Mouse (Mus musculus) ES-E14 (cell line): ENCODE measurements around the gene Rgs6. TPM values are rescaled to one million over a fixed set of nuclear protein-coding genes. Genes with fewer than 3 reads are reported as not detected.

Source experiments
- DNase-seq: peaks from one replicate; pipeline ENCODE4 v3.0.0-alpha.2; 2013; ENCODE audit warnings: low read depth, low spot score
- H3K27ac ChIP-seq: 2 replicates; pipeline ENCODE4 v1.5.1; 2012; ENCODE audit warnings: low read depth, mild to moderate bottlenecking, low read length, moderate library complexity, mixed read lengths; ENCODE audit not compliant: poor library complexity, insufficient read depth, severe bottlenecking
- H3K36me3 ChIP-seq: 2 replicates; pipeline ENCODE4 v1.6.1; 2012; ENCODE audit warnings: mild to moderate bottlenecking, low read length, moderate library complexity, mixed read lengths; ENCODE audit not compliant: control insufficient read depth, poor library complexity, insufficient read depth, severe bottlenecking
- H3K4me1 ChIP-seq, 2 experiments: fragments of 150-350 bp in 1 of 2; sonication (generic) in 1 of 2; 2 replicates each; pipeline ENCODE4 v1.6.1; 2012; ENCODE audit warnings: low read length in 2 of 2, mild to moderate bottlenecking in 1 of 2, mixed read lengths in 1 of 2; ENCODE audit not compliant: control insufficient read depth in 2 of 2, insufficient read depth in 2 of 2, poor library complexity in 1 of 2
- H3K4me3 ChIP-seq, 2 experiments: fragments of 150-350 bp in 1 of 2; sonication (generic) in 1 of 2; 2 replicates each; pipeline ENCODE4 v1.5.1; 2012; ENCODE audit warnings: low read length in 2 of 2, low read depth in 1 of 2, mild to moderate bottlenecking in 1 of 2, mixed read lengths in 1 of 2; ENCODE audit not compliant: insufficient read depth in 1 of 2, poor library complexity in 1 of 2, severe bottlenecking in 1 of 2
- H3K9ac ChIP-seq: 2 replicates; pipeline ENCODE4 v1.6.1; 2012; ENCODE audit warnings: low read depth, mild to moderate bottlenecking, low read length, mixed read lengths; ENCODE audit not compliant: poor library complexity, insufficient read depth, severe bottlenecking
- H3K9me3 ChIP-seq: fragments of 150-350 bp; sonication (generic); 2 replicates; pipeline ENCODE4 v1.6.1; 2012; ENCODE audit warnings: low read depth, mild to moderate bottlenecking, low read length; ENCODE audit not compliant: control insufficient read depth, insufficient read depth
- CHD2 ChIP-seq: IDR thresholded peaks from 2 replicates; pipeline ENCODE4 v1.6.1; 2014; ENCODE audit warnings: mild to moderate bottlenecking, low read depth, low read length, inconsistent platforms
- HCFC1 ChIP-seq: IDR thresholded peaks from 2 replicates; pipeline ENCODE4 v1.6.1; 2012; ENCODE audit warnings: low read length, inconsistent platforms, borderline replicate concordance; ENCODE audit not compliant: insufficient read depth
- MAFK ChIP-seq: IDR thresholded peaks from 2 replicates; pipeline ENCODE4 v1.6.1; 2014; ENCODE audit warnings: mild to moderate bottlenecking, low read depth, low read length, inconsistent platforms; ENCODE audit not compliant: insufficient read depth
- ZC3H11A ChIP-seq: IDR thresholded peaks from 2 replicates; pipeline ENCODE4 v1.6.1; 2012; ENCODE audit warnings: low read depth, mild to moderate bottlenecking, inconsistent platforms, low read length, borderline replicate concordance
- ZNF384 ChIP-seq: IDR thresholded peaks from 2 replicates; pipeline ENCODE4 v1.6.1; 2012; ENCODE audit warnings: low read depth, low read length, inconsistent platforms
- in situ Hi-C, 2 experiments: fragments of 600-800 bp; cut with MboI; formaldehyde crosslinking; loops; one replicate each; pipeline ENCODE4 v1.15.1; 2025; ENCODE audit warnings: low sequenced_read_pairs in 2 of 2, inconsistent platforms in 1 of 2; ENCODE audit not compliant: unreplicated experiment in 2 of 2
- total RNA-seq: library from RNA; depleted of rRNA; stranded (reverse); fragments of 300-350 nt; gene quantifications from 2 replicates; pipeline ENCODE4 v1.2.3, GENCODE M21; 2012

The Rgs6 gene
- total RNA-seq, 1 experiment, result 0.49 TPM

GRCm38 (mm10) chr12:82667441-82667840 is 79.3 kb downstream of the Rgs6 start:
- no peak overlapping the region for H3K9ac ChIP-seq
- H3K36me3 ChIP-seq, result no peaks in the 10 kb centered on the region
- no peak overlapping the region for H3K4me3 ChIP-seq
- no peaks in the 10 kb centered on the region for H3K9me3 ChIP-seq
- DNase-seq, result no peak
- no peak overlapping the region for H3K27ac ChIP-seq
- H3K4me1 ChIP-seq, result no peaks in the 10 kb centered on the region
- no peak for TF ChIP-seq CHD2
- TF ChIP-seq ZNF384, result no peak
- no peak for TF ChIP-seq ZC3H11A
- no peak for TF ChIP-seq MAFK
- no peak for TF ChIP-seq HCFC1
- in situ Hi-C loops, result no loop called here

- Histone ChIP-seq H3K4me1 (no peaks in the 10 kb centered on the region), H3K9ac (no peak overlapping the region), H3K9me3 (no peaks in the 10 kb centered on the region), H3K27ac (no peak overlapping the region), H3K4me3 (no peak overlapping the region), H3K36me3 (no peaks in the 10 kb centered on the region)
- TF ChIP-seq MAFK, result no peak
- TF ChIP-seq CHD2, result no peak
- TF ChIP-seq ZC3H11A, result no peak
- TF ChIP-seq ZNF384, result no peak
- TF ChIP-seq HCFC1, result no peak
- in situ Hi-C loops, result no loop called here
- no peak for DNase-seq
Measured at GRCm38 (mm10) chr12:82670201-82670737, 82.2 kb downstream of the Rgs6 start.

GRCm38 (mm10) chr12:82671591-82671990 is 83.5 kb downstream of the Rgs6 start:
- Histone ChIP-seq H3K4me3 (no peak overlapping the region), H3K9ac (no peak overlapping the region), H3K9me3 (no peaks in the 10 kb centered on the region), H3K4me1 (no peaks in the 10 kb centered on the region), H3K36me3 (no peaks in the 10 kb centered on the region), H3K27ac (no peak overlapping the region)
- TF ChIP-seq ZC3H11A (no peak), HCFC1 (no peak), MAFK (no peak), CHD2 (no peak), ZNF384 (no peak)
- in situ Hi-C loops, result no loop called here
- DNase-seq, result no peak

- no peaks in the 10 kb centered on the region for H3K36me3 ChIP-seq
- in situ Hi-C loops, result no loop called here
Measured at GRCm38 (mm10) chr12:82675137-82675536, 87.0 kb downstream of the Rgs6 start.

GRCm38 (mm10) chr12:82687015-82687414 is 98.9 kb downstream of the Rgs6 start:
- in situ Hi-C loops, result no loop called here
- DNase-seq, result no peak
- TF ChIP-seq CHD2, result no peak
- no peak for TF ChIP-seq HCFC1
- TF ChIP-seq ZNF384, result no peak
- no peak for TF ChIP-seq ZC3H11A
- no peak for TF ChIP-seq MAFK
- Histone ChIP-seq H3K9me3 (no peaks in the 10 kb centered on the region), H3K9ac (no peak overlapping the region), H3K4me3 (no peak overlapping the region), H3K27ac (no peak overlapping the region), H3K4me1 (no peaks in the 10 kb centered on the region), H3K36me3 (no peaks in the 10 kb centered on the region)

More at GRCm38 (mm10) chr12:82675137-82675536, 87.0 kb downstream of the Rgs6 start:
- Histone ChIP-seq H3K27ac (0 out of 2 replicates have a peak overlapping the region, but pooled peaks have one; percentile 3), H3K4me1 (no peaks in the 10 kb centered on the region), H3K4me3 (no peak overlapping the region), H3K9me3 (no peaks in the 10 kb centered on the region), H3K9ac (no peak overlapping the region)
- no peak for DNase-seq
- TF ChIP-seq CHD2 (no peak), ZC3H11A (no peak), MAFK (no peak), ZNF384 (no peak), HCFC1 (no peak)
